In the genomic region with DNA sequence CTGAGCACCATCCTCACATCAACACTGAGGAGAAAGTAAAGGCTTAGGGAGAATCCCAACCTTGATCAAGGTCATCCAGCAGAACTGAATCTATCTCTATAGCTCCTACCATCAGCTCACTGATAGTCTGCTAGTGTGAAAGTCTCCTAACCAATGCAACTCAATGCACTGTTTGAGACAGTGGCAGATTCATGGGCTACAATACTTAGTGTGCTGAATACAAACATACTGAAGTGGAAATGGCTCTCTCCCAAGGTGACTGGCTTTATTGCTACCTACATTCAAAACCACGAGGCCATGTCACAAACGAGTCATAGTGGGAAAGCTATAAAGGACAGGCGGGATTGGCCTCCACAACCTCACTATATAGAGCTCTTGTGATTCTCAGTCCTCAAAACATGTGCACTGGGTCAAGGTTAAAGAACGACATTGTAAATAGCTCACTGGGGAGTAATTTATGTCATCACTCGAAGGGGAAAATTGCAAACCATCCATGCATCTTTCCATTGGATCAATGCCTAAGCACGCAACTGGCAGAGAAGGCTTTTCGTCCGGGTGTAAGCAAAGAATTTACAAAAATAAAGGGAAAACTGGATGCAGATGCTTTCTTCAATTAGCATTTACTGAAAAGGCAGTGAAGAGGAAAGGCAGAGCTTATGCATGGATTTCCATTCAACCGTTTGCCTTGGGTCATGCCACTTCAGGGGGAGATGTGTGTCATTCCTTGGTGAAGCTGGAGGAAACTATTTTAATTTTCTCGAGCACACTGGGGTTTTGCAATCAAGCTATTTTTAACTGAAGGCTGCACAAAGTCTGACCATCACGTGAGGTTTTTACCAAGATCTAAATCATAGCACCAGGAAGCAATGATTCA, we compare ENCODE assay signal across 12 mouse cellular contexts.
DNase-seq lines count a peak whose midpoint lies in the region; ATAC-seq lines count a peak whose summit lies in the region.
"Had no signal": no experiment of that assay in that cellular context is flagged by ENCODE, and none has a peak within 500 bp of the region (broad histone marks: within the 10 kb centered on the region; RNA-seq: fewer than 3 reads in every experiment).

No protein-coding gene starts in this region.

- H3K9ac ChIP-seq in kidney, embryonic 15.5 days = no peak overlapping the region
- no peak overlapping the region for H3K9ac ChIP-seq in embryonic facial prominence, embryonic 14.5 days (ENCODE audit: low read depth, low read length)
- H3K9ac ChIP-seq: midbrain, embryonic 12.5 days had no signal

- no peak overlapping the region for H3K4me2 ChIP-seq in kidney, embryonic 15.5 days
- no peak overlapping the region for H3K4me2 ChIP-seq in embryonic facial prominence, embryonic 14.5 days (ENCODE audit: low read depth, low read length)
- H3K4me2 ChIP-seq: midbrain, embryonic 12.5 days had no signal

- H3K27me3 ChIP-seq in kidney, embryonic 15.5 days = no peaks in the 10 kb centered on the region
- H3K27me3 ChIP-seq in embryonic facial prominence, embryonic 14.5 days (replicated peaks; ENCODE audit: control insufficient read depth, insufficient read depth, low read length) = no peaks in the 10 kb centered on the region
- H3K27me3 ChIP-seq: midbrain, embryonic 12.5 days had no signal

- 0 out of 2 replicates have a peak overlapping the region, but pooled peaks have one; percentile 0 for H3K27ac ChIP-seq in kidney, embryonic 15.5 days
- peak overlapping the region; percentile 40 for H3K27ac ChIP-seq in embryonic facial prominence, embryonic 14.5 days (replicated peaks; ENCODE audit: low read depth, low read length)
- H3K27ac ChIP-seq: hindbrain, postnatal 0 days; midbrain, embryonic 12.5 days had no signal

- no peaks in the 10 kb centered on the region for H3K9me3 ChIP-seq in kidney, embryonic 15.5 days (replicated peaks)
- no peaks in the 10 kb centered on the region for H3K9me3 ChIP-seq in embryonic facial prominence, embryonic 14.5 days (ENCODE audit: control insufficient read depth, low read length)
- H3K9me3 ChIP-seq: midbrain, embryonic 12.5 days had no signal

- no peak overlapping the region for H3K4me3 ChIP-seq in kidney, embryonic 15.5 days (replicated peaks)
- no peak overlapping the region for H3K4me3 ChIP-seq in embryonic facial prominence, embryonic 14.5 days (ENCODE audit: low read depth, low read length)
- H3K4me3 ChIP-seq: midbrain, embryonic 12.5 days had no signal

- 33% methylated on average over 11 of the region's 11 CpGs for WGBS in kidney, embryonic 15.5 days
- WGBS in embryonic facial prominence, embryonic 14.5 days = 35% methylated on average over 11 of the region's 11 CpGs

- peaks cover 2% of the 10 kb centered on the region; the same call in 1 of the 2 replicates for H3K36me3 ChIP-seq in kidney, embryonic 15.5 days
- H3K36me3 ChIP-seq in embryonic facial prominence, embryonic 14.5 days (ENCODE audit: control insufficient read depth, insufficient read depth, low read length) = no peaks in the 10 kb centered on the region

- no peak for ATAC-seq in kidney, embryonic 15.5 days (replicated peaks; ENCODE audit: low FRiP score)
- ATAC-seq in embryonic facial prominence, embryonic 14.5 days (ENCODE audit: low read depth) = no peak
- ATAC-seq: hindbrain, postnatal 0 days had no signal

- peak; percentile 26 for DNase-seq in adrenal gland, postnatal 14 days
- no peak for DNase-seq in adrenal gland, postnatal 4 days (ENCODE audit: low spot score in 2 of 2)
- no peak for DNase-seq in kidney, adult 18-20 months
- DNase-seq in embryonic facial prominence, embryonic 14.5 days (ENCODE audit: low spot score) = peak; percentile 77
- DNase-seq in mesoderm, embryonic 11.5 days (ENCODE audit: low read depth, low spot score) = peak; percentile 59
- DNase-seq in cerebellum, postnatal 25 days = no peak
- no peak for DNase-seq in layer of hippocampus, adult 18-20 months (ENCODE audit: low spot score in 2 of 2)
- DNase-seq: cerebellum, adult 8-10 months; thymus, adult 2 months had no signal

- 0 out of 2 replicates have a peak, but pooled peaks cover 12% of the 10 kb centered on the region for H3K4me1 ChIP-seq in kidney, embryonic 15.5 days
- peaks cover 40% of the 10 kb centered on the region for H3K4me1 ChIP-seq in embryonic facial prominence, embryonic 14.5 days (ENCODE audit: control insufficient read depth, insufficient read depth, low read length)

Comparison
In these comparisons a context has a peak if more than half of its experiments do, and no peak if none do; other contexts are left out.
1. DNase-seq: peak in adrenal gland, postnatal 14 days (single experiment), embryonic facial prominence, embryonic 14.5 days (single experiment) and mesoderm, embryonic 11.5 days (single experiment); none in adrenal gland, postnatal 4 days (0 of 2), kidney, adult 18-20 months (single experiment), cerebellum, postnatal 25 days (0 of 2) and layer of hippocampus, adult 18-20 months (0 of 2).